Mouse (Mus musculus) regulatory T cell (primary cell): Measurements from ENCODE around the gene Hsd3b2.
"Not testable (repeated sequence)": the region's sequence is repeated elsewhere in the genome, so short reads cannot be mapped to it uniquely, and the experiment has no call there.

ENCODE experiments used
- in situ Hi-C: fragments of 300-600 bp; cut with MboI, MseI; formaldehyde crosslinking; loops from one replicate; pipeline ENCODE4 v1.15.1; 2025; ENCODE audit warnings: high pct_unique_total_duplicates

Hsd3b2 gene

GRCm38 (mm10) chr3:98724376-98724775, at the start of gene Hsd3b2:
TSS of gene Hsd3b2 (minus strand) at chr3:98724543.
- in situ Hi-C loops, result no loop called here

GRCm38 (mm10) chr3:98764155-98764554, 39.8 kb upstream of the Hsd3b2 start:
- in situ Hi-C loops, result no loop called here

- in situ Hi-C loops, result no loop called here
These were observed 32.5 kb upstream of the Hsd3b2 start for GRCm38 (mm10) chr3:98756836-98757235.

GRCm38 (mm10) chr3:98752171-98752570, 27.8 kb upstream of the Hsd3b2 start:
- in situ Hi-C loops, result no loop called here

GRCm38 (mm10) chr3:98741043-98741442, 16.7 kb upstream of the Hsd3b2 start:
- in situ Hi-C loops, result not testable (repeated sequence)

GRCm38 (mm10) chr3:98734340-98734739, 10.0 kb upstream of the Hsd3b2 start:
- in situ Hi-C loops, result no loop called here

GRCm38 (mm10) chr3:98733724-98734123, 9.4 kb upstream of the Hsd3b2 start:
- in situ Hi-C loops, result no loop called here

GRCm38 (mm10) chr3:98726281-98726680, 1.9 kb upstream of the Hsd3b2 start:
- in situ Hi-C loops, result no loop called here

GRCm38 (mm10) chr3:98720740-98721139, 3.6 kb downstream of the Hsd3b2 start:
- in situ Hi-C loops, result no loop called here

GRCm38 (mm10) chr3:98682401-98682800, 41.9 kb downstream of the Hsd3b2 start:
- in situ Hi-C loops, result no loop called here

GRCm38 (mm10) chr3:98680786-98681185, 43.6 kb downstream of the Hsd3b2 start:
- in situ Hi-C loops, result no loop called here
